Mouse (Mus musculus) lung, postnatal 4 days (tissue): ENCODE measurements around the gene Sgcd.

Experiments used
- DNase-seq, 2 experiments: peaks; one replicate each; pipeline ENCODE4 v3.0.0; 2021

The Sgcd gene

DNA sequence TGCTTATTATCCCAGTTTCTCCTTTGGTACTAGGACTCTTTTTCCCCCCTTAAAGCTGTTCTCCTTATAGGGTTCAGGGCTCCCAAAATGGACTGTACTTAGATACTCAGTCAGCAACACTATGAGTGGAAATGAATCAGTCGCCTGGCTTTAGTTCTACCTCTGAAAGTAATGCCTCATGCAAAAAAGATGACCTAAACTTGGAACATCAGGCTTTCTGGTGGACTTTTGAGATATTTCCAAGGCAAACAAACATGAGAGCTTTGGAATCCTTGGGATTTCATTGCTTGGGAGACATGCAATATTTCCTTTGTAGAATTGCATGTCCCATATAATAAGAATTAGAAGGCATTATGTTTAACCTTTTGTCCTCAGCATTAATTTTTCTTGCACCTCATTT lies 859.6 kb downstream of the Sgcd start:
- no peak for DNase-seq

- no peak for DNase-seq
Observed at GRCm38 (mm10) chr11:47128331-47128730, 860.4 kb downstream of the Sgcd start.

DNA sequence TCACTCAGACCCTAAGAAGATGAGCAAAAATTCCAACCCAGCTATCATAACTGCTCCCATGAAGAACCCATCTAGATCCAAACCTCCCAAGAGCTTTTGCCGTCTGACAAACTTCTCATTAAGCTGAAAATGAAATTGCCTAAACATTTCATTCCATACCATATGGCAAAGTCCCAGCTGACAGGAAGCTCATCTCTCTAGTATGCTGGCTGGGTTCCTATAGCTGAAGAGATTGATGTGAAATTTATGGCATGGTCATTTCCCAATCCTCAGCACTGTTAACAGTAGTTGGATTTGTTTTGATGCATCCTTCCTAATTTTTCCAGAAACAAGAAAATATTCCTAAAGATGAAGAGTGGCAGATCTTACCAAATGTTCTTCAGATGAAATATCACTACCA lies 867.9 kb downstream of the Sgcd start:
- DNase-seq: no peak

GRCm38 (mm10) chr11:47117896-47118295 lies 870.9 kb downstream of the Sgcd start:
- no peak for DNase-seq

GRCm38 (mm10) chr11:47114366-47114765 lies 874.4 kb downstream of the Sgcd start:
- DNase-seq: no peak

GRCm38 (mm10) chr11:47113081-47113480 lies 875.7 kb downstream of the Sgcd start:
- no peak for DNase-seq

- peak; percentile 28 to 53 for DNase-seq
Observed at GRCm38 (mm10) chr11:47110314-47110713, 878.5 kb downstream of the Sgcd start.

DNA sequence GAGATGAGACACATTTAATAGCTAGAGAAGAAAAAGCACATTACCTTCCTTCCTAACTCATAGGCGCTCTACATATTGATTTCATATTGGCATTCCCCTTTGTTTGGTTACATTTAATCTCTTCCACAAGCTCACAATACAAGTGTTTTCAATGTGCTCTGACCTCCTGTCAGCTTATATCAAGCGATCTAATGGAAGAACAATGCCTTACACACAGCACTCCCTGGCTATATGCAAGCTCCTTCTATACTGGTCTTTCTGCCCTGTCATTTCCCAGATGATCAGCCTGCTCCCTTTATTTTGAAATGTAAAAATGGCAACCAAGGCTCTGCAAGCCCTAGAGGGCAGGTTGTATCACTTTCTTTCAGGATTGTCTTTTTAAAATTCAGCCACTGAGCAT lies 881.1 kb downstream of the Sgcd start:
- no peak for DNase-seq

DNA sequence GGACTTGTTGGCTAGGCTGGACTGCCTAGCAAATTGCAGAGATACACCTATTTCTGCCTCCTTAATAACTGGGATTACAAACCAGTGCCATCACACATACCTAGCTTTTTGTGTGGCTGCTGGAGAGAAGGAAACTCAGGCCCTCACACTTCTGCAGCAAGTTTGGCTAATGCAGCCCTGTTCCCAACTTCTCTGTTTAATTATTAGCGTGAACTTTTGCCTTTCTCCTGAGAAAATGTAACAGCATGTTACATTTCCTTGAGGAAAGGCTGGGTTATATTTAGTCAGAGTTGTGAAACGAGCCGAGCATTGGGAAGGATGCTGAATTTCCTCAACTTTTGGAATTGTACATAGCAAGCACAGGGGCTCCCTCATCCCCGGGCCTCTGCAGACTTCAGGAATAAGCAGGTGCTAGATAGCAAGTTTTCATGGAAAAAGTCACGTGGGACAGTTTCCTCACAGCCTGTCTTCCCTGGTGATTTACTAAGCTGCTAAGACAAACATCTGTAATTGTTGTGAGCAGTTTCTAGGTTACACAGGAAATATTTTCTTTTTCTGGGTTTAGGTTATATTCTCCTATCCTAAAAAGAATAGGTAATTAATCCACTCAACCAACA lies 895.4 kb downstream of the Sgcd start:
- no peak for DNase-seq

GRCm38 (mm10) chr11:47082517-47082916 lies 906.3 kb downstream of the Sgcd start:
- DNase-seq: no peak

- no peak for DNase-seq
Observed at GRCm38 (mm10) chr11:47073538-47073937, 915.2 kb downstream of the Sgcd start.

DNA sequence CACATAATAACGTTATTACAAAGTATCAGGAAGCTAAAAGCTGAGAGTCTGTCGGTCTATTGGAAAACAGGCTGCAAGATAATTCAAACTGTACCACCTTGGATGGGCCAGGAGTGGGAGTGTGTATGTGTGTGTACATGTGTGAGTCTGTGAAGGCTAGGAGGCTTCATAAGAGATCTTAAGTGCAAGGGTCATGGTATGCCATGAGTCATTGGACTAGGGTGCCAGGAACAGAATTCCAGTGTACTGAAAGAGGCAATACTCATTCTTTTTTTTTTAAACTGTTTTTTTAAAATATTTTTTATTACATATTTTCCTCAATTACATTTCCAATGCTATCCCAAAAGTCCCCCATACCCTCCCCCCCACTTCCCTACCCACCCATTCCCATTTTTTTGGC lies 917.6 kb downstream of the Sgcd start:
- no peak for DNase-seq

DNA sequence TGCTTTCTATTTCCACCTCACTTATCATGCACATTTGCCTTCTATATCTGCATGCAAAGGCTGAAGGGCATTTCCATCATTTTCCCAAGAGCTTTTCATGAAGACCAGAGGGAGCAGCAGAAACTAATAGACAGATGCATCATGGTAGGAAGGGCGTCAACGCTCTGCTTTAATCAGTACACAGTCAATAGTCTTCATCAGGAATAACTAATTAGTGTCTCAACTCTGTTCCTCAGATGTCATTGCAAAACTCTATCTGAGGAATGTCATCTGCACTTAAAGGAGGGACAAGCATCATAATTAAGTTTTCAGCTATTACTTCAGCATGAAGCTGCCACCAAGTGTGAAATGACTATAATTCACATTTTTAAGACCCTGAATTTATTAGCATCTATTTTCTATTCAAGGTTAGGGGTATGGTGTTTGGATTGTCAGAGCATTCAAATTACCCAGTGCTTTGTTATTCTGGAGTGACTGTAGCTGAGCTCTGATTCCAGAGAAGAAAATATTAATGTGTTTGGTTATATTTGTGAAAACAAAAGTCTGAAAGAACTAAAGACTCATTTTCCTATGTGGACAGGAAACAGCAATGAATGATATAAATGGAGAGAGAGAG lies 918.9 kb downstream of the Sgcd start:
- no peak for DNase-seq

DNA sequence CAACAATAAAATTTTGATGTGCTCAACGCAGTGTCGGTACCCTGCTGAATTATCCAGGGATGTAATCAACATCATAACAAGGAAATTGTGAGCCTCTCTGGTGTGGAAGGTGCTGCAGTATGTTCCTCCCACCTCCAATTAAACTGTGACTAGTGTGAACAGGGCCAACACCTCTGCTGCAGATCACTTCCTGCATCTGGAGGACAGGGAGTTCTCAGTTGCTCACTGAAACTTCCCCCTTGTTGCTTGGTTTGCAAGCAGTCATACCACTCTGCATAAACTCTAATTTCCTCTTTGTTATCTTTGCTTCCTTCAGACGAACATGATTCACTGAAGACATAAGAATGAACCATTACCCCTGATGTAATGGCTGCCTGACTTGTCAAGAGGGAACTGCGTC lies 925.1 kb downstream of the Sgcd start:
- no peak for DNase-seq

DNA sequence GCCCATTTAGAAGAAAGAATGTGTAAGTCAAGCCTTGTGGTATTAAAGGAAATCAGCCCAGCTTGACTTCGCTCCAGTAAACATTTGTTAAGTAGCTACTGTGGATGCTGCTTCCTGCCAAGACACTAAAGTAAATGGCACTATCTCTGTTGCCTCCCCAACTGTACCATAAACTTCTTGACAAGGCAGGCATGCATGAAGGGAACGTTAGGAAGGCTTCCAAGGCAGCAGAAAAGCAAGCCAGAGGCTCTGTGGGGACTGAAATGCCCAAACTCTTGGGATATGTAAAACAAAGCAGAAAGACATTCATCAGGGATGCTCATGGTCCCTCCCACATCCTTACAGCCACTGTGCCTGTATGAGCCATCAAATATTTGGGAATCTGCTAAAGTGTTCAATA lies 938.4 kb downstream of the Sgcd start:
- DNase-seq: no peak

DNA sequence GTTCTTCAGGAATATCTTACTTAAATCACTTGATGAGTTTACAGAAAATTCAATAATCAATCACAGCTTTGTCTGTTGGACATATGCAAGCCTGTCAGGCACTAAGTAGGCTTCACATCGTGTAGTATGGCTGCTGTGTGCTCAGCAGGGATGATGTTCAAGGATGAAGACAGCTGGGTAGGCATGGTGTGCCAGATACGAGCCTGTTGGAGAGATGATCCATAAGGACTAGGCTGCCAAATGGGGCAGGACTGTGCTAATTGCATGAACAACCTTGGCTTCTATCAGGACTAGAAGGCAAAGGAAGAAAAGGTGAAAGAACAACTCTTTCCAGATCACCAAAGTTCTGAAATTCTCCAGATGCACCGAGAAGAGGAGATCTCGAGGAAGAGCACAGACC lies 939.0 kb downstream of the Sgcd start:
- DNase-seq: no peak

GRCm38 (mm10) chr11:47032318-47032717 lies 956.5 kb downstream of the Sgcd start:
- DNase-seq: no peak

DNA sequence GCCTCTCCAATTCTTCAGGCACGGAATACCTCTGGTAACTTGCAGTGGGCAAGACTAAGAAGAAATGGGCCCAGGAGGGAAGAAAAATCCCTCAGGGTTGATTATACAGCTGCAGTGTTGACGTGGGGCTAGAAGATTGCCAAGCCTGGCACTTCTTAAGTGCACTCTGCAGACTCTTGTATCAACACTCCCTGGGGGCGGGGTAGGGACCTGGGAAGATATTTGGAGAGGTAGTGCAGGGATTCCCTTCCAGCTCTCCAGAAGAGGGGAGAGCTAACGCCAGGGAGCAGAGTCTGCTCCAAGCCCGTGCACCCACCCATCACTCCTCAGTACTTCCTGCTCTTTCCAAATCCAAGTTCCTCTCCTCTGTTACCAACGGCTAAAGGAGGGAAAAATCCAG lies 967.9 kb downstream of the Sgcd start:
- peak in 1 of 2 experiments; percentile 23 for DNase-seq

DNA sequence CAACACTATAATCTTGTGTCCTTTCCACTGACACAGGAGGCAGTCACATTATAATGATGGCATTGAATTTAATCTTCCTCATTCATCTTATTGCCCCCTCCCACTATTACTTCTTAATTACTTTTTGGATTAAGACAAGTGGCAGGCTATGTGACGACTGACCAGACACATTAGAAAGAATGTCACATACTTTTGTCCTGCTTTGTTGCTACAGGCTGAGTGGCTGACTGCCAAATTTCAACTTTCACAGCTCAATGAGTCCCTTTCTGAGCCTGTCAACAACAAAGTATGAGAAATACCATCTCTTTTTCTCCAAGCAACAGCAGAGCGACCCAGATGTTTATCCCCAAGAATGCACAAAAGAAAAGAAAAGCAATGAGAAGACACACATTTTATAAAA lies 970.6 kb downstream of the Sgcd start:
- no peak for DNase-seq

DNA sequence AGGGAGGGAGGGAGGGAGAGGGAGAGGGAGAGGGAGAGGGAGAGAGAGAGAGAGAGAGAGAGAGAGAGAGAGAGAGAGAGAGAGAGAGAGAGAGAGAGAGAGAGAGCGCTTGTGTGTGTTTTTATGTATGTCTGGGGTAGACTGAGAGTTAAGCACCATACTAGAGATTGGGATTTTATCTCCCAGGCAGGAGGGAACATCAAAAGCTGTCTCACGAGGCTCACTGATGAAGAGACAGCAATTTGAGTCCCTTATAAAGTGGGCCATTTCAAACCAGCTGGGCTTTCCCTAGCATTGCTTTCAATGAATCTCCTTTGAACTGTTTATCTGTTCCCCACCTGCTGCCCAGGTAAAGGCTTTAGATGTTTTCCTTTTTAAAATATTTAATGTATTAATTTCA lies 973.1 kb downstream of the Sgcd start:
- no peak for DNase-seq

GRCm38 (mm10) chr11:47014278-47014677 lies 974.5 kb downstream of the Sgcd start:
- no peak for DNase-seq

GRCm38 (mm10) chr11:47010166-47010565 lies 978.6 kb downstream of the Sgcd start:
- no peak for DNase-seq

GRCm38 (mm10) chr11:47005301-47005875 lies 983.4 kb downstream of the Sgcd start:
- peak; percentile 4 to 18 for DNase-seq

GRCm38 (mm10) chr11:46939311-46939710 lies 1049.5 kb downstream of the Sgcd start:
- DNase-seq: no peak

DNA sequence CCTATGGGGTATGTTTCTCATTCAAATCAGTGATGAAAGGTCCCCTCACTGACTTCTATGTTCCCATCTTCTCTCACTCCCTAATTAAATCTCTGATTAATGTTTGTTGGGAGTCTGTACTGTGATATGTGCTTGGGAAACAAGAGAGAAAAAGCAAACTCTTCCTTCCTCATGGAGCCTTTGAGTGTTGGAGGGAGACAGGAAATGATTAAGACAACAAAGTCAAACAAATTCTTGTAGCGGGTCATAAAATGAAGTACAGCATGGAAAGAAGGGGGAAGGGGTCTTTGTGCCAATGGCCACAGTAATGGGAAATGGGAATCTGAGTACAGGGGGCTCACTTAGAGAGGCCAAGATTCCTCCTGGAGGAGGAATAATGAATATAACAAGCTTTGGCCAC lies 1063.8 kb downstream of the Sgcd start:
- DNase-seq: no peak
